Mouse (Mus musculus) stomach, postnatal 0 days (tissue): ENCODE measurements around the gene Men1.

ENCODE experiments used
- CTCF ChIP-seq: IDR thresholded peaks from 2 replicates; pipeline ENCODE4 v1.5.1; 2016; ENCODE audit warnings: antibody characterized with exemption, low read depth, mild to moderate bottlenecking, moderate library complexity
- EP300 ChIP-seq: optimal IDR thresholded peaks from 2 replicates; pipeline ENCODE3; 2016; ENCODE audit warnings: antibody characterized with exemption

DNA sequence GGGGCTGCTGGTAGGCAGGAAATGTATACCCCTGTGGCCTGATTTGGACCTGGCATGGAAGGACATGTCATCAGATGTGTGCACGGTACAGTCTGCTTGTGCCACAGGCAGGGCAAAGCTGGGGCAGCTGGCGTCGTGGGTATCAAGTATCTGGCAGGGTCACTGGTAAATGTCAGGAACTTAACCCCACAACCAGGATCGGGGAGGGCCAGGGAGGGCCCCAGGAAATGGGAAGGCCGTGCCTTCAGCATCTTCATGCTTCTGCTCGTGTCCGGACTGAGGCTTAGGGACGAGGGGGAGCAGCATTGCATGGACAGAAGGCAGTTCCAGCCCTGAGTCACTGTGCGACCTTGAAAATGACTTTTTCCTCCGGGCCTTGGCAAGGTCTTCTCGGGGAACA, 50.2 kb downstream of the Men1 start:
- TF ChIP-seq EP300 (no peak), CTCF (no peak)
